Mouse (Mus musculus) liver, embryonic 16.5 days (tissue): ENCODE data around the gene Slc35g3. TPM values are rescaled to one million over a fixed set of nuclear protein-coding genes. Genes with fewer than 3 reads are reported as not detected.

Experiments
- ATAC-seq: fragments of 200-750 bp; cut with Nextera tagmentation; 2 replicates; pipeline ENCODE4 v1.8.0; 2017; ENCODE audit warnings: low read depth, mild to moderate bottlenecking, moderate number of reproducible peaks, moderate library complexity
- H3K27ac ChIP-seq: fragments of 300-500 bp; sonication (generic); 2 replicates; pipeline ENCODE4 v1.5.1; 2014; ENCODE audit warnings: mild to moderate bottlenecking, low read length
- H3K27me3 ChIP-seq: fragments of 300-500 bp; sonication (generic); 2 replicates; pipeline ENCODE4 v1.6.1; 2014; ENCODE audit warnings: low read depth, low read length, mixed read lengths; ENCODE audit not compliant: control insufficient read depth, insufficient read depth
- H3K36me3 ChIP-seq: fragments of 300-500 bp; sonication (generic); 2 replicates; pipeline ENCODE4 v1.6.1; 2014; ENCODE audit warnings: mild to moderate bottlenecking; ENCODE audit not compliant: control insufficient read depth, insufficient read depth
- H3K4me1 ChIP-seq: fragments of 300-500 bp; sonication (generic); 2 replicates; pipeline ENCODE4 v1.6.1; 2014; ENCODE audit warnings: low read depth, low read length, mixed read lengths; ENCODE audit not compliant: control insufficient read depth
- H3K4me2 ChIP-seq: fragments of 300-500 bp; sonication (generic); 2 replicates; pipeline ENCODE4 v1.6.1; 2014; ENCODE audit warnings: low read depth, low read length, mixed read lengths
- H3K4me3 ChIP-seq: fragments of 300-500 bp; sonication (generic); 2 replicates; pipeline ENCODE4 v1.5.1; 2014; ENCODE audit warnings: low read depth, mild to moderate bottlenecking, low read length
- H3K9ac ChIP-seq: fragments of 300-500 bp; sonication (generic); 2 replicates; pipeline ENCODE4 v1.6.1; 2014; ENCODE audit warnings: low read depth, low read length
- H3K9me3 ChIP-seq: fragments of 300-500 bp; sonication (generic); replicated peaks from 2 replicates; pipeline ENCODE4 v1.6.1; 2016; ENCODE audit warnings: low read length; ENCODE audit not compliant: control insufficient read depth
- WGBS: fragments of 180-500 bp; shearing (Covaris S2); extraction: QIAGEN DNeasy Blood & Tissue Kit; methylation state at CpG from one replicate; pipeline ENCODE4 v1.1.7; 2014; ENCODE audit not compliant: insufficient replicate concordance; 5-methylcytosine and 5-hydroxymethylcytosine counted together
- polyA plus RNA-seq: library from polyadenylated mRNA; unstranded; fragments of >200 nt; fragmentation: Nextera tagmentation; extraction: Ambion mirVana; gene quantifications from 2 replicates; pipeline ENCODE4 v1.2.1, GENCODE M21; 2015

Slc35g3 gene
- polyA plus RNA-seq, 1 experiment from 2014 or later = 0.07 TPM

DNA sequence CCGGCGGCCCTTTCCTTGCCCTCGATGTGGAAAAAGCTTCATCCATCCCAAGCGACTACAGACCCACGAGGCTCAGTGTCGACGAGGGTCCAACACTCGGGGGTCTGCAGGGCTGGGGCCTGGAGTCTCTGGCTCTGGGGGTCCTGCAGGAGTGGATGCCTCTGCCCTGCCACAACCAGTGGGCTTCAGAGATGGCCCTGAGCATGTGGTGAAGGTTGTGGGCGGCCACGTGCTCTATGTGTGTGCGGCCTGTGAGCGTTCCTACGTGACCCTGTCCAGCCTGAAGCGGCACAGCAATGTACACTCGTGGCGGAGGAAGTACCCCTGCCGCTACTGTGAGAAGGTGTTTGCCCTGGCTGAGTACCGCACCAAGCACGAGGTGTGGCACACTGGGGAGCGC is 14.7 kb upstream of the Slc35g3 start:
- H3K27me3 ChIP-seq = peaks cover 10% of the 10 kb centered on the region
- ATAC-seq = no peak
- no peak overlapping the region for H3K4me2 ChIP-seq
- no peaks in the 10 kb centered on the region for H3K4me1 ChIP-seq
- H3K4me3 ChIP-seq = no peak overlapping the region
- H3K9ac ChIP-seq = no peak overlapping the region
- 75% methylated on average over 19 of the region's 20 CpGs for WGBS
- no peaks in the 10 kb centered on the region for H3K36me3 ChIP-seq
- H3K9me3 ChIP-seq = no peaks in the 10 kb centered on the region
- no peak overlapping the region for H3K27ac ChIP-seq

GRCm38 (mm10) chr11:69775716-69776115 is 13.9 kb upstream of the Slc35g3 start:
- Histone ChIP-seq H3K4me2 (no peak overlapping the region), H3K9ac (no peak overlapping the region), H3K9me3 (no peaks in the 10 kb centered on the region), H3K27ac (no peak overlapping the region), H3K27me3 (peaks cover 8% of the 10 kb centered on the region), H3K4me3 (no peak overlapping the region), H3K4me1 (no peaks in the 10 kb centered on the region), H3K36me3 (no peaks in the 10 kb centered on the region)
- no peak for ATAC-seq
- 67% methylated on average over 10 of the region's 10 CpGs for WGBS

DNA sequence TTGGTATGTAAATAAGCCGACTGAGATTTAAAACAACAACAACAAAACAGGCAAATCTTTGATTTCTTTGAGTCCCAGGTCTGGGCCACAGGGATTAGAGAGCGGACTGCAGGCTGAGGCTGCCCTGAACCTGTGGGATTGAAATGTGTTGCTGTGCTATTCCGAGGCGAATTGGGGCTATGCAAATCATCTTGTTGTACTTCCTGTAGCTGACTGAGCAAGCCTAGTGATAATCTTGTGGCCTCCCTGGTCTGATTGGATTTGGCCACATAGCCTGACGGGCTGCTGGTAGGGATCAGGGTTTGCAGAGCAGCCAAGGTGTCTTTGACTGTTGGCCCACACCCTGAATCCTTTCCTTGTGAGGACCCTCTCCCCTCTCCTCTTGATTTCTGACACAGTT is 13.2 kb upstream of the Slc35g3 start:
- no peaks in the 10 kb centered on the region for H3K9me3 ChIP-seq

DNA sequence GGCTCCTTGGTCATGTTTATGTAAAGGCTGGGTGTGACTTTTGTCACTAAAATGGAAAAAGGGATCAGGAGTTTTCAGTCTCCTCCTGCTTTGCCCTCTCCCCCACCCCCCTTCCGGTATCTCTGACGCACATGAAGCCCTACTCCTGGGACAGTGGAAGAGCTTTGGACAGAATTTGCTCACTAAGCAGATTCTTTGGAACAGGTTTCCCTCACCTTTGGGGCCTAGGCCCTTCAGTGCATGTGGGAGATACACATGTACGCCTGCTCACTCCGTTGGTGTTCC is 5.8 kb upstream of the Slc35g3 start:
- Histone ChIP-seq H3K36me3 (no peaks in the 10 kb centered on the region), H3K27ac (no peak overlapping the region), H3K9ac (no peak overlapping the region), H3K9me3 (no peaks in the 10 kb centered on the region), H3K27me3 (0 out of 2 replicates have a peak, but pooled peaks cover 4% of the 10 kb centered on the region), H3K4me3 (no peak overlapping the region), H3K4me2 (no peak overlapping the region), H3K4me1 (peaks cover 11% of the 10 kb centered on the region)
- 55% methylated on average over 4 of the region's 4 CpGs for WGBS
- ATAC-seq = no peak

More for the DNA sequence above, 13.2 kb upstream of the Slc35g3 start:
- 34% methylated on average over 5 of the region's 5 CpGs for WGBS
- no peak overlapping the region for H3K4me2 ChIP-seq
- no peak overlapping the region for H3K27ac ChIP-seq
- H3K4me3 ChIP-seq = no peak overlapping the region
- H3K4me1 ChIP-seq = no peaks in the 10 kb centered on the region
- peaks cover 7% of the 10 kb centered on the region for H3K27me3 ChIP-seq
- H3K9ac ChIP-seq = no peak overlapping the region
- no peak for ATAC-seq
- H3K36me3 ChIP-seq = no peaks in the 10 kb centered on the region

- Histone ChIP-seq H3K27me3 (0 out of 2 replicates have a peak, but pooled peaks cover 4% of the 10 kb centered on the region), H3K4me1 (peaks cover 11% of the 10 kb centered on the region), H3K4me3 (peak overlapping the region; percentile 73), H3K9ac (no peak overlapping the region), H3K36me3 (no peaks in the 10 kb centered on the region), H3K9me3 (no peaks in the 10 kb centered on the region), H3K27ac (peak overlapping the region; percentile 66; the same call in 1 of the 2 replicates), H3K4me2 (peak overlapping the region; percentile 88)
- 61% methylated on average over 13 of the region's 13 CpGs for WGBS
- ATAC-seq = no peak
Observed at GRCm38 (mm10) chr11:69766872-69767624, 5.3 kb upstream of the Slc35g3 start.

- WGBS = under 1% methylated on average over 35 of the region's 37 CpGs
- Histone ChIP-seq H3K27ac (peak overlapping the region; percentile 66), H3K27me3 (0 out of 2 replicates have a peak, but pooled peaks cover 4% of the 10 kb centered on the region), H3K4me3 (peak overlapping the region; percentile 73), H3K9ac (peak overlapping the region; percentile 76), H3K4me1 (peaks cover 11% of the 10 kb centered on the region), H3K4me2 (peak overlapping the region; percentile 88), H3K36me3 (no peaks in the 10 kb centered on the region), H3K9me3 (no peaks in the 10 kb centered on the region)
- ATAC-seq = peak; percentile 79
Observed at GRCm38 (mm10) chr11:69766126-69766609, 4.4 kb upstream of the Slc35g3 start.

GRCm38 (mm10) chr11:69765221-69766125 is 3.7 kb upstream of the Slc35g3 start, which contains the start of gene Zbtb4:
Zbtb4 (plus strand) TSS chr11:69765912.
- Histone ChIP-seq H3K27me3 (0 out of 2 replicates have a peak, but pooled peaks cover 4% of the 10 kb centered on the region), H3K4me1 (peaks cover 14% of the 10 kb centered on the region), H3K36me3 (no peaks in the 10 kb centered on the region), H3K4me2 (peak within 1 kb of the TSS; percentile 88), H3K9ac (peak within 1 kb of the TSS; percentile 76), H3K27ac (peak within 1 kb of the TSS; percentile 66), H3K9me3 (no peaks in the 10 kb centered on the region), H3K4me3 (peak within 1 kb of the TSS; percentile 73)
- peak; percentile 52 for ATAC-seq
- WGBS = 28% methylated on average over 35 of the region's 55 CpGs

GRCm38 (mm10) chr11:69763551-69763950 is 1.8 kb upstream of the Slc35g3 start:
- no peak for ATAC-seq
- H3K27me3 ChIP-seq = 0 out of 2 replicates have a peak, but pooled peaks cover 4% of the 10 kb centered on the region
- 67% methylated on average over 7 of the region's 7 CpGs for WGBS

DNA sequence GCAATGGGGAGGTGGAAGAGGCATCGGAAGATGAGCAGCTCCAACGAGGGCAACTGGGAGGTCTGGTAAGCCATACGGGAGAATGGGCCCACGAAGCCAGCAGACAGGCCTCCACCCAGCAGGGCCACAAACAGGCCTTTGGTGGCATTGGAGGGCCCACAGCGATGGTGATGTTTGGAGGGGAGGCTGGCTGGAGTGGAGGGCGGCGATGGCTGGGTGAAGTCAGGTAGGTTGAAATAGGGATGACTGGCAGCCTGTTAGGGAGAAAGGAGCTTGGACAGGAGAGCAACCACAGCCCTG is 917 bp downstream of the Slc35g3 start:
- no peak overlapping the region for H3K4me3 ChIP-seq
- H3K36me3 ChIP-seq = no peaks in the 10 kb centered on the region; the same call in 1 of the 2 replicates
- H3K4me1 ChIP-seq = peaks cover 29% of the 10 kb centered on the region
- 83% methylated on average over 7 of the region's 7 CpGs for WGBS
- H3K9ac ChIP-seq = no peak overlapping the region
- no peak overlapping the region for H3K27ac ChIP-seq
- H3K27me3 ChIP-seq = no peaks in the 10 kb centered on the region
- ATAC-seq = no peak
- no peak overlapping the region for H3K4me2 ChIP-seq
- no peaks in the 10 kb centered on the region for H3K9me3 ChIP-seq

More at GRCm38 (mm10) chr11:69763551-69763950, 1.8 kb upstream of the Slc35g3 start:
- Histone ChIP-seq H3K27ac (no peak overlapping the region), H3K9ac (no peak overlapping the region), H3K4me2 (no peak overlapping the region), H3K36me3 (no peaks in the 10 kb centered on the region), H3K4me3 (no peak overlapping the region), H3K4me1 (peaks cover 25% of the 10 kb centered on the region), H3K9me3 (no peaks in the 10 kb centered on the region)
